Mouse (Mus musculus) urinary bladder, adult 18-20 months (tissue): ENCODE data around the gene Eif2b3.

ENCODE experiments used
- DNase-seq, 2 experiments: peaks; one replicate each; pipeline ENCODE4 v3.0.0; 2022; ENCODE audit warnings: low spot score in 2 of 2, mixed read lengths in 2 of 2

The Eif2b3 gene

DNA sequence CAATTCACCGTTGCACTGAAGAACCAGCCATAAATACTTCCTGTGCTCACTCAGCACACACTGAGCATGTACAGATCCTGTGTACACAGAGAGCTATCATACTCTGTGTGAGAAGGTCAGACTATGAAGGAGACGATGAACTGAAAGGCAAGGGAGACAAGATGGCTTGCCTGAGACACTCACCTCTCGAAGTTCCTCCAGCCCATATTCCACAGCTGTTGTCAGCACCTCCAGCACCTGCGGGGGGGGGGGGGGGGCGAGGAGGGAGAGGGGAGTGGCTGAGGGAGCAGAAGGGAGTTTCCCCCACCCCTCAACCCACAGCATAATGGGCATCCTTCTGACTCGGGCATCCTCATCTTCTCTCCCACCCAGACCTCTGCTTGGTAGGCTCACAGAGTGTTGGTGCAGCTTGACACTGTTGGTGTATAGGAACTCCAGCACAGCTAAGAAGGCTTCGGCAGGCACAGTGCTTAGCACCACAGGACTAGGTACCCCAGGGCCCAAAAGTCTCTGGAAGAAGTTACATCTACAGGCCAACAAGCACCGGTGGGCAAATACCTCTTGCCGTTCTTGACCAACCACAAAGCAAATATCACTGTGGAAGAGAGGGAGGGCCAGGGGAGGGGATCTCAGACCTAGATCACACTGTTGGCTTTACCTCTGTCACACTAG is 104.5 kb downstream of the Eif2b3 start:
- DNase-seq, result no peak

DNA sequence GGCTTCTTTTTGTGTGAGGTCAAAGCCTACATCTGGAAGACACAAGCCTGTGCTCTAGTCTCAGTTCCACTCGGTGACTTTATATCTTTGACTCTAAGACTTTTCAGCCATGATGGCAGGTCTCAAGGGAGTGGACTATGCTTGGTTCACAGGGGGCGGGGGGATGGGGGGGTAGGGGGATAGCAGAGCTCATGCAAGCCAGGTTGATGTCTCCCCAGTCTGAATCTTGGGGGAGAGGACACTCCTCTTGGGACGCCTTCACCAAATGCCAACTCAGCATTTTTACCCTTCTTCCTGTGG is 105.0 kb downstream of the Eif2b3 start:
- no peak for DNase-seq

DNA sequence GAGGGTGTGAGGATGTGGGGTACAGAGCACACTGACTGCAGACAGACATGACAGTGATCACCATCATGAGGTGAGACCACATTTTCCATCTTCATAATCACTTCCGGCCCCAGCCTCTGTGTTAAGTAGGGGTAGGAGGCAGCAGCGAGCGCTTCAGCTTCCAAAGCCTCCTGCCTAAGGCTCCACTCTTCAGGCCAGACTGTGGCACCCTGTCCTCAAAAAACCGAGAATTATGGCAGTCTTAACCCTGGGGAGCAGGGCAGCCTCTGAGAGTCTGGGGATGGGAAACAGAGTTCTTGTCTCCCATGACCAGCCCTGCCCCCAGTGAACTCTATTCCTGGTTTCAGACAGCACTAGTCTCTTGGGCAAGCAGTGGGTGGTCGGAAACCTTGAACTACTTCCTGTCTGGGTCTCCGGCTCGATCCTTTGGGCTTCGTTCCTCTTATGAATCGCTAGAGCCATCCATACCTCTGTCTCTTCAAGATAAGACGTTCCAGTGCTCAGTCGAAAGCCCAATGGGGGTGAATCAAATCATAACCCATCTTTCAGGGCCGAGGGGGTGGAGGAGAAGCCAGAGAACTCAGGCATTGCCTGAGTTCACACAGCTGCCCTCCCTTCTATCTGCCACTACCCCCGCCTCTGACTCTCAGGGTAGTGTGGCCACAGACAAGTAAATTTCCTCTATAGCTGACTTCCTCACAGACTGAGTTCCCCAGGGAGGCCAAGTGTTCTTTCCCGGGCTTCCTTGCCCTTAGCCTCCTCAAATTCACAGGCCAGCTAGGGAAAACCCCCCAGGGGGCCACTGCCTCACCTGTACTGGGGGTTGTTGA is 105.5 kb downstream of the Eif2b3 start:
- DNase-seq, result no peak

DNA sequence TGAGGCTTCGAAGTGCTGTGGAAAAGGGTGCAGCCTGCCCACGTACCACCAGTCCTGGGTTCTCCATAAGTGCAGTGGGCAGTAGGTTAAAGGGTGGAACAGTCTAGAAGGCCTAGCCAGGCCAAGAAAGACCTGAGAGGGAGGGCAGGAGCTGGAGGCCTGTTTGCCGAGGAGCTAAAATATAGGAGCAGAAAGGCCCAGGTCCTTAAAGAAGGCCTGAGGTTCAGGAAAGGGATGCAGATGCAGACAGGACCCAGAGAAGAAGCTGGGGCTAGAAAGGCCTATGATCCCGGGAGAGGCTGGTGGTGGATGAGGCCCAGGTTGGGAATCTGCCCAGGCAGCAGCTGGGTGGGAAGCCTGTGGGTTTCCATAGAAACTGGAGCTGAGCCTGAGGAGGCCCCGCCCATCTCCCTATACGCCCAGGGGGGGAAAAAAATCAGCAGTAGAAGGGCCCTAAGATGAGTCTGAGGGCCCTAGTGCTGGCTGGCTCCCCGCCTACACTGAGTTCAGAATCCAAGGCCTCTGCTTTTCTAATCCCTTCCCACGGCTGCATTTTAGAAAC is 106.2 kb downstream of the Eif2b3 start, which contains the start of gene Btbd19:
Btbd19 (minus strand) TSS at position 378 of the 562 bp plus-strand sequence.
- peak in 1 of 2 experiments; percentile 77 for DNase-seq

DNA sequence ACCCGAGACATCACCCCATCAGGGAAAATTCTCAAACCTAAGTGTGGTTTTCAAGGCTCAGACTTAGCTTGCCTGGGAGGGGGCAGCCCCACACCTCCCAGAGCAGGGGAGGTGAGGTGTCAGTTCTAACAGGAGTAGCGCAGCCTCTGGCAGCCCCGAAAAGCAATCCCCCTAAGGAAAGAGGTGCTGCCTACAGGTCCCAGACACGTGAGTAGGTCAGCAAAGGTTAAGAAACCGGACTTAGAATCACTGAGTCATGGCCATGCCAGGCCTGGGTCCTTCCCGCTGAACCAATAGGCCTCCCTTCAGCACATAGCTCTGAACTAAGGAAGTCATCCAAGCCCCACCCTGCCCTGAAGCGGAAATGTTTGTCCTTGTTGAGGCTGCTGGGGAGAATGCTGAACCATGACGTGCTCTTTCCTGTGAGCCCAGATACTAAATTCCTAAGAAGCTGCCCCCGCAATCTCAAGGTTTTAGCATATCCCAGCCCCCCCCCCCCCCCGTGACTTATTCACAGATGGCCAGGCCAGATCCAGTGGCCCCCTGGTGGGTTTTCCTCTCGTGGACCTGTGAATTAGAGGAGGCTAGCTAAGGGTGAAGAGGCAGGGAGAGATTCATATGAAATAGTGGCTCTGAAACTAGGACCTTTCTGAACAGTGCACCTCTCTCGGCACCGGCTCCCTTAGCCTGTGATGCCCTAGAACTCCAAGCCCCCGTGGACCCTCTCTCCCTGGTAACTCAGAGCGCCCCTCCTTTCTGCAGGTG is 106.9 kb downstream of the Eif2b3 start:
- peak; percentile 64 to 86 for DNase-seq

DNA sequence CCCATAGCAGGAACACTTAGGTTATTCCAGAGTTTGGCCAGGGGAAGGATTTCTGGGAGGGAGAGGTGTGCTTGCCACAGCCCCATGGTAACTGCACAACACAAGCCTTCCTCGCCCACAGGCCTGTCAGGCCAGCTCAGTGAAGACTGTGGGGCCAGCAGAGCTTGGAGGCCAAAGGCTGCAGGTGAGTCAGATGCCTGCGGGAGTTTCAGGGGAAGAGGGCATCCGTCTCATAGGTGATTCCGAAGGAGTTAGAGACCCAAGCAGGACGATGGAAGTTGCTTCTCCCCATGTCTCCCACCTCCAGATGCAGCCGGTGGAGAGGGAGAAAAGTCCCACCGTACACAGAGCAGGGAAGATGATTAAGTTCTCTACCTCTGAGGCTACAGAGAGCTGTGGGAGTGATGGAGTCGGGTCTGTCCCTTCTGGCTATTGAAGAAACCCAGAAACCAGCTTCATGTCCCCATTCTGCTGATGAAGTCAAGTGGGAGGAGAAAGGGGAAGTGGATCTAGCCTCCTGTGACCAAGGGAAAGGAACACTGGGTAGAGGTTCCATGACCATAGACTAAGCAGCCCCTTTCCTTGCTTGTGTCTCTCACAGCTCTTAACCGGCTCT is 107.6 kb downstream of the Eif2b3 start, which contains the start of gene Tctex1d4:
Tctex1d4 (plus strand) TSS at position 120 of the 616 bp plus-strand sequence.
- peak in 1 of 2 experiments; percentile 70 for DNase-seq

DNA sequence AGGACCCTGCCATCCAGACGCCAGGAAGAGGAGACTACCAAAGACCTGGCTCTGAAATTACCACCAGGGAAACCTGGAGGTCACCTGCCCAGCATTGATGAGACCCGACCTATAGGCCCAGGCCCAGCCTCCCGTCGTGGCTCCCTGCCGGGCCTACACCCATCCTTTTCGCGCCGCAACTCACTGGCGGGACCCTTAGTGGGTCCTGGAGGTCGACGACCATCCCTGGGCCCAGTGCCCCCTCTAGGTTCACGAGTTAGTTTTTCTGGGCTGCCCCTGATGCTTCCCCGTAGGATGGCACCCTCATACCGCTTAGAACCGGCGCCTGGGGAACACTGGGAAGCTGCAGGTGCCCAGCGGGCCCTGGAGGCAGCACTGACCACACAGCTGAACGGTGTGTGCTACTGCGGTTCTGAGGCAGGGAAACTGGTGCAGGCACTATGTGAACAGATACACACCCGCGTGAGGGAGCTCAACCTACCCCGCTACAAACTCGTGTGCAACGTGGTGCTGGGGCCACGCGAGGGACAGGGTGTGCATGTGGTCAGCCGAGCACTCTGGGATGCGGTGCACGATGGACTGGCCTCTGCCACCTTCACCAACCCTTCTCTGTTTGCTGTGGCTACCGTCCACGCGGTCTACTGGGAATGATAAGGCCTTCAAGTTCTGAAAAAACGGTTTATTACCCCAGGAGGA is 108.9 kb downstream of the Eif2b3 start:
- DNase-seq, result no peak

DNA sequence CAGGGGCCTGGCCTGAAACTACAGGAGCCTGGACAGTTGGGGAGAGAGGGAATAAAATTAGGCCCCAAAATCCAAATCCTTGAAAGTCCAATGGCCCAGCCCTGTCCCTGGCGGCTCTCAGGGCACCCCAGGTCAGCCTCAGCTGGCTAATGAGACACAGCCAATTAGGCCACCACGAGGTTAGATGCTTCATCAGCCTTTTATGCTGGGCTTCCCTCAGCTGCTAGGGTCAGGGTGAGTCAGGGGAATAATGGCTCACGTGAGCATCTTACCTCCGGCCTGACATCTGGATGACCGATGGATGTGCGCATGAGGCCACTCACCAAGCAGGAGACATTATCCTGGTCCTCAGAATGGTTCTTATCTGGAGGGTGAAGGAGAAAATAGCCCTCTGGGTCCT is 111.6 kb downstream of the Eif2b3 start:
- DNase-seq, result no peak

DNA sequence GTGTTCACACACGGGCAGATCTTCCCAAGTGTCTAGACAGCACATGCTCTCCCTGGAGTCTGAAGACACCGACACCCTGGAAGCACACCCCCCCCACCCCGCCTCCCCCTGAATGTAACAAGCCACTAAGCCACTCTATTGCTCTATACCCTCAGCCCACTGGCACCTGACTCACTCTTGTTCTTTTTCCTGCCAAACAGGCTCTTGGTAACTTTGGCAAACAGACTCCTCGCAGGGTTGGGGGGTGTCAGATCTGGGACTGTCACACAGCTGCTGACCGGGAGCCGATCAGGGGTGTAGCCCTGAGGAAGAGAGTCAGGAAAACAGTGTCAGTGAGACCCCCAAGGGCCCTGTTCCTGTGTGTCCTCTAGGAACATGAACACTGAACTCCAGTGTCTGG is 112.0 kb downstream of the Eif2b3 start:
- peak in 1 of 2 experiments; percentile 52 for DNase-seq

DNA sequence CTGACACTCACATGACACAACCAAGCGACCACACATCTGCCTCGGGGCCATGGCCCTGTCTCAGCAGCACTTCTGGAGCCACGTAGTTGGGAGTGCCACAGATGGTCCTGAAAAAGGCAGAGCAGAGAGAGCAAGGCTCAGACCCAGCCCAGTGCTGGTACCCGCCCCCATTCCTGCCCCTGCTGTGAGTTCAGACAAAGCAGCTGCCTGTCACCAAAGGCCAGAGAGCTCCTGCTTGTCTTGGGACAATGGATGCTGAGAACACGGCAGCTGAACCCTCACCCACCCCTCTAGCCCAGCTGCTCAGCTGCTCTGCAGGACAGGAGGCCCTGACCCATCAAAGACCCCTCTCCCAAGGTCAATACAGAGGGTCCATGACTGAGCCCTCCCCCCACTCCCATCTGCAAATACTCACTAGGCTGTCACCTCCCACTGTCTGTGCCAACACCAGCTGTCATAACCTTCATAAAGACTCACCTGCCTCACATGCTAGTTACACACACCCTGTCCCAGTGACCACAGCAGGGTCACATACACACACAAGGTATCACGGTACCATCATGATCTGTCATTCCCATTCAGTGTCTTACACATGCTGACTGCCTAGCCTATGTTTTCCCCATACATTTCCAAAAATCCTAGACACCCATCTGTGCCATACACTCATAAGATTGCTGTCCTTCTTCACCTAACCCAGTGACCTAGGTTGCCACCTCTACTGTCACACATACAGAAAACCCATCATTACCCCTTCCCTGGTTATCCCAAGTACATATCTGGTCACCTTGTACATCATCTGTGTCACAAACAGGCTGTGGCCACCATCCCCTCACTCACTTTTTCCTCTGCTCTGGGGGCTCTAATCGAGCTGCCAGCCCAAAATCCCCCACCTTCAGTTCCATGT is 112.9 kb downstream of the Eif2b3 start:
- DNase-seq, result no peak

DNA sequence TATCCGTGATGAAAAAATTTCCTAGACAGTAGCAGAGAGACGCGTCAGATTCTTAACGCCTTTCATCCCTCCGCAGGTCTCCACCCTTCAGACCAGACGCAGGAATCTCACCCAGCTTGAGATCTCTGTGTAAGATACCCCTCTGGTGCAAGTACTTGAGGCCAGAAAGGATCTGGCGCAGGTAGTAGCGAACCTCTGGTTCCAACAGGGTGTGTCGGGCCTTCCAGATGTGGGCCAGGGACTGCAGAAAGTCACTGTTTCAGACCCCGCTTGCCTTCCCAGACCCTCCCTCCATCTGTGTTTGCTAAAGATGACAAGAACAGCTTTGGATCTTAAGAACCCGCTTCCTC is 113.6 kb downstream of the Eif2b3 start:
- DNase-seq, result no peak

DNA sequence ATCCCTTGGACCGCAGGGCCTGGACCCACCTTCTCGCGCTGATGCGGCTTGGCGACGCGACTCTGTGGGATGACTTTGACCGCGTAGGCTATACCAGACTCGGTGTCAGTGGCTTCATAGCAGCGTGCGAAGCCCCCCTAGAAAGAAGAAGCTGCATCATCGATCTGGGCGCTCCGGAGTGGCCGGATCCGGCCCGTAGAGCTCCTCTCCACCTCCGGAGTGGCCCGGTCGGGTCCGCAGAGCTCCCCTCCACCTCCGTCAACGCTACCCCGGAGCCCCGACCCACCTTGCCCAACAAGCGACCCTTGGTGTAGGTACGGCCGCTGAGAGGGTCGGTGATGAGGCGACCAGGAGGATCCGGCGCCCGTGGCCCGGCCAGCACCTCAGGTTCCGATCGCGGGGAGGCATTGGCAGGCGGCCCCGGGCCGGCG is 114.2 kb downstream of the Eif2b3 start:
- no peak for DNase-seq

DNA sequence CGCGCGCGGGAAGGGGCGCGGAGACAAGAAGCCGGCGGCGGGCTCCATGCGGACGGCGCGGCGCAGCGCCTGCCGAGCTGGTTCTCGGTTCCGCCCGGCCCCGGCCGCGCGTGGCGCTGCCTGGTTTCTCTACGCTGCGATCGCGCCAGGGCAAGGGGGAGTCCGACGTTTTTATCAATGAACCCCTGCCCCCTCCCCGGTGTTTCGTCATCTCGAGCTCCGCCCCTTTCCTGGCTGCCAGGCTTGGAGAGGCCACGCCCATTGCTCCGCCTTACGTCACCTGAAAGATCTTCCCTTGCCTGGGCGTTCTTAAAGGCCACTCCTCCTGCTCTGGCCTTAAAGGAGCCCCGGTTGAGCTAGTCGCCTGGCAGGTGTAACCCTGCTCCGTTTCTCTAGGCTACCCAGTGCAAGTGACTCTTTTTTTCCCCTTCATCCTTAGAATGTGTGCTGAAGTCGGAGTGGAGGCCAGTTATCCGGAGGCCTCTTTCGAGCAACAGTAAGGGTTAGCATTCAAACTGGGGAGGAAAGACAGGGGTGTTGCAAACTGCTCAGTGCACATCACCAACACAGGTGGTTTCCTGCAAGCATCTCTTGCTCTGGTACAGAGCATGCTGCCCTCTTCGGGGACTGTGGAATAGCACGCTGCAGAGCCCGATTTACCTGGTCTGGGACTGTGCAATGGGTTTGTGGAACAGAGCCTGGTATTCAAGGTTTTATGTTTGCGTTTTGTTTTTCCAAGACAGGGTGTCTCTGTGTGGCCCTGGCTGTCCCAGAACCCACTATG is 114.8 kb downstream of the Eif2b3 start, which contains the start of gene Plk3:
Plk3 (minus strand) TSS at position 147 of the 784 bp plus-strand sequence.
- DNase-seq, result peak; percentile 97 to 98

DNA sequence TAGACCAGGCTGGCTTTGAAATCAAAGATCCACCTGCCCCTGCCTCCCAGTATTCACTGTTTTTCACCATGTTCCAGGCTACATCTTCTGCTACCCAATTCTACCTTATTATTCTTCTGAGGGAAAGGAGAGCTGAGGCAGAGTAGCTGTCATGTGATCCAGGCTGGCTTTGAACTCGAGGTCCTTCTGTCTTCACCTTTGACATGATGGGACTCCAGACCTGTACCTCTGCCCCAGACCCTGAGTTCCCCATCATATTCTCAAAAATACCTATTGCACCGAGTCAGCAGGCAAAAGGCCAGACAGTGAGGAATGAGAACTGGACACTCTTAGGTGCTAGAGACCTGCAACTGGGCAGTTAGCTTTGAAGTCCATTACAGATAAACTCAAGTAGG is 115.4 kb downstream of the Eif2b3 start:
- no peak for DNase-seq

DNA sequence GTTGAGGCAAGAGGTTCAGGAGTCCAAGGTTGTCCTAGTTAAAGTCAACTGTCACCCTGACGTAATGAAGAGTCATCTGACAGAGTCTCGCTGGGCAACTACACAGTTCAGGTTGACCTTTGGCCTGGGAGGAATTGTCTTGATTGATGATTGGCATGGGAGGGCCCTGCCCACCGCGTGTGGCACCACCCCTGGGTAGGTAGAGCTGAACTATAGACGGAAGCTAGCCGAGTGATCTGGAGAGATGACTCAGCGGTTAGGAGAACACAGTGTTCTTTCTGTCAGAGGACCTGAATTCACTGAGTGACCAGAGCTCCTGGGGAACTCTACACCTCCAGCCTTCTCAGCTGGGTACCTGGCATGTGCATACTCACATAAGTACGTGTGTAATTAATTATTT is 116.8 kb downstream of the Eif2b3 start:
- peak in 1 of 2 experiments; percentile 65 for DNase-seq
